Mouse (Mus musculus) left cerebral cortex, postnatal 10 days (tissue): Measurements from ENCODE around the gene Mrgprx1. TPM values are rescaled to one million over a fixed set of nuclear protein-coding genes. Genes with fewer than 3 reads are reported as not detected.

Experiments
- DNase-seq, 2 experiments: peaks; one replicate each; pipeline ENCODE4 v3.0.0; 2021 to 2022; ENCODE audit warnings: low spot score in 2 of 2, mixed read lengths in 1 of 2; ENCODE audit errors: extremely low spot score in 1 of 2
- intact Hi-C: fragments of 180-260 bp; cut with DNase I; formaldehyde crosslinking; loops from one replicate; pipeline ENCODE4 v1.15.1; 2025
- total RNA-seq, 2 experiments: library from RNA; stranded (reverse); gene quantifications; 2 replicates each; pipeline ENCODE4 v1.2.3; 2021

Mrgprx1 gene
- total RNA-seq = not detected

DNA sequence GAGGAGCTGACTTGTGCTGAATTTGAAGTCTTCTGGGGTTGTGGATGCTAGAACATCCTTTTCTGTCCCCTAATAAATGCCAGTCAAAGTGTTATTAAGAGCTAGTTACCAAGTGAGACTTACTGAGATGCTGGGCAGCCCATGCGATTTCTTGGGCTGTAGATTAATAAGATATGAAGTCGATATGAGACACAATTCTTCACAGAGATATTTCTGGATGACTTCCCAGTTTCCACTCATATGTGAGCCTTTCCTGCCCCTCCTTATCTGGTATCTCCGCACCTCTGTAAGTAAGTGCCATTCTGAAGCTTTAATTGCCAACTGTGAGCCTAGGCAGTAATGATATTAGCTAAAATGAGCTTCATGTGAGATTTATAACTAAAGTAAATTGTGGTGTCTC is at the start of gene Mrgprx1:
Gene Mrgprx1, minus strand, starts transcription at position 101 of the 400 bp plus-strand sequence.
- intact Hi-C loops = no loop called here
- no peak for DNase-seq

DNA sequence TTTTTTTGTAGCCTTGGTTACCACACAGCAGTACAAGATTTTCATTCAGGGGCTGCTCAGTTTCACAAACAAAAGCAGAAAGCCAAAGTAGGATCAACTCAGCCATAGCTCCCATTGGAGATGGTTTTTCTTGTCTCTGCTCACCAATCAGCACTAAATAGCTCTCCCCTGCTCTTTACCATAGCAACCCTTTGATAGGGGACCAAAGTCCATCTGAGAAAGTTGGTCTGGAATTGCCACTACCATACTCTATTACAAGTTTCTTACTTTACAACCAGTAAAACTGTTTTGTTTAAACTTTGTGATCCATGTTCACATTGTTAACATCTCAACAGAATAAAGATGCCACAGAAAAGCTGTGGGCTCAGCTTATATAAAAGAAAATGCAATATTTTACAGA is 48.1 kb upstream of the Mrgprx1 start:
- intact Hi-C loops = no loop called here
- no peak for DNase-seq

DNA sequence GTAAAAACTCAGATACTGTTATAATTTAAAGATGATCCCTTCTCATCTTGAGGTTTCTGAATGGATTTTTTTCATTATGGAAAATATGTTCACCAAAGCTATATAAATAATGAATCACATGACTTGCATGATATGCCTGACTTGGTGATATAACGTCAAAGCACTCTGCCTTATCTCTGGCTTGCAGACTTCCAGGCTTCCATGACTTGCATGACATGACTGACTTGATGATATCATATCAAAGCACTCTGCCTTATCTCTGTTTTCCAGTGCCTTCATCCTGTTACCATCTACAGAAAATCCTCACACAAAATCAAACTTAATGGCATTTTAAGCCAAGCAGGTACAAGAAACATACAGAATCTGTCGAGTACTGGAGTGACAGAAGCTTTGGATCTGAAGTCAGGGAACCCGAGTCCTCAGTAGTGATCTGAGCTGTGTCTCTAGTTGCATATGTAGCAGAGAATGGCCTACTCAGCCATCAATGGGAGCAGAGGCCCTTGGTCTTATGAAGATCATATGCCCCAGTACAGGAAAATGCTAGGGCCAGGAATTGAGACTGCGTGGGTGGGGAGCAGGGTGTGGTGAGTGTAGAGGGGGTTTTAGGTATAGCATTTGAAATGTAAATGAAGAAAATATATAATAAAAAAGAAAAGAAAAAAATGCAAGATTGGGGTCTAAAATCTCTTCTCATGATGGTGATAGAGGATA is 19.2 kb upstream of the Mrgprx1 start:
- intact Hi-C loops = no loop called here
- no peak for DNase-seq

DNA sequence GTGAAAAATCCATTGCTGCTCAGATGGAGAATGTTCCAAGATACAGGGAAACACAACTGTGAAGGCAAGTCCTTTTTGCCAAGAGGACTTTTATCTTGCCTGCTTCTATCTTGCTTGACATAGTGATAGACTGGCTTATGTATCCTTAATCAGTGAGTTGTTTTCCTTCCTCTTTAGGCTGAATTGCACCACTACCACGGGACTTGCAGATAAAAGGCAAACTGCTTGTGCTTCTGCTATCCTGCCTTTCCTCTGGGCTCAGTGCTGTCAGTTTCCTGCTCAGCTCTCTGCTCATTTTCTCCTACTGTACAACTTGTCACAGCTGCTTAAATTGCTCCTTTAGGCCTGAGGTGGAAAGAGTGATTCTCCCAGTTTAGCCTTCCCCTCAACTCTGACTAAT is 16.6 kb upstream of the Mrgprx1 start:
- intact Hi-C loops = no loop called here
- no peak for DNase-seq

DNA sequence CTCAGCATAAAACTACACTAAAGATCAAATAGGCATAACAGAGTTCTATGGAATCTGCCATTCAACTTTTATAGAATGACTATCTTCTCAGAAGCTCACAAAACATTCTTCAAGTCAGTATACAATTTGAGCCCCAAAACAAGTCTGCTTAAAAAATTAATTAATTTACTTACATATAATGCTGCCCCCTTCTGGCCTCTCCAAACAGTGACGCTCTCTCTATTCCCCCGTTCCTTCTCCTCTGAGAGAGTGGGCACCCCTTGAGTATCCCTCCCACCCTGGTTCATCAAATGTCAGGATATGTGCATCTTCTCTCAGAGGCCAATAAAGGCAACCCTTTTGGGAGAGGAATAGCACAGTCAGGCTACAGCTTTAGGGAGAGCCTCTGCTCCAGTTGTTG is 9.5 kb downstream of the Mrgprx1 start:
- DNase-seq = no peak
- intact Hi-C loops = no loop called here

DNA sequence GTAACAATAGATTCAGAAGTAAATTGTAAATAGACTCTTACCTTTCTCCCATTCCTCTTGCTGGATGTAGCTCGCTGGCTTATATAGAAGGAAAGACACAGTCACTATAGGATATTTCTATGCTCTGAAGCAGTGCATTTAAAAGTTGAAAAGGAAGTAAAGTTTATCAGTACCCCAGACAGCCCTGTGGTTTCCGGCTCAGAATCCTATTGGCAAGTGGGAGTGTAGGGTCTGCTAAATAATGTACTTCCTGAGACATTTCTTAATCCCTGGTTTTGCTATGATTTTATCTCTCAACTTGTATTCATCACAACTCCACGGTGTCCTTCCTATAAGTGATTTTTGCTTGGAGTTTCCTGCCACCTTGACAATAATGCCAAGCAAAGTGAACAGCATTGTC is 31.7 kb downstream of the Mrgprx1 start:
- DNase-seq = no peak
- intact Hi-C loops = no loop called here

DNA sequence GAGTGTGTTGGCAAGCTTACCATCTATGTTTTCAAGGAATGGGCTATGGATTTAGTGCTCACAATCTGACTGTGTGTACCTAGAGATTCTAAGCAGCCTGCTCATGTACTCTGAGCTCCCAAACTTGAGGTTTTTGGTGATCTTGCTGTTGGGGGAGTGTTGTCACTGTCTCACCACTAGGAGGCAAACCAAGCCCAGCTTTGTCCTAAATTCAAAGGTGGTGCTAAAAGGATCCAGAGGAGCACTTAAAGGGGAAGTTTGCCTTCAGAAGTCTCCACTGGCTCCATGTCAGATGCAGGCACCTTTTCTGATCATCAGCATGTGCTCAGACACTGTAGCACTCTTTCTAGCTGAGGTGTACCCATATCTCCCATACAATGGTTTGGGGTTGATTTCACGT is 40.6 kb downstream of the Mrgprx1 start:
- intact Hi-C loops = no loop called here
- DNase-seq = no peak

DNA sequence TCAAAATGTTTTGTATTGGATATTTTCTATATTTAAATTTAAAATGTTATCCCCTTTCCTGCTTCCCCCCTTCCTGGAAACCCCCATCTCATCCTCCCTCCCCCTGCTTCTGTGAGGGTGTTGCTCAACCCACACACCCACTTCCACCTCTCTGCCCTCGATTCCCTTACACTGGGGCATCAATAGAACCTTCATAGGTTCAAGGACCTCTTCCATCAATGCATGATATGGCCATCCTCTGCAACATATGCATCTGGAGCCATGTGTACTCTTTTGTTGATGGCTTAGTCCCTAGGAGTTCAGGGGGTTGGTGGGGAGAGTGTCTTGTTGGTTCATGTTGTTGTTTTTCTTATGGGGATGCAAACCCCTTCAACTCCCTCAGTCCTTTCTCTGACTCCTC is 45.4 kb downstream of the Mrgprx1 start, which contains the start of gene Mrgpra4:
Gene Mrgpra4, minus strand, starts transcription at position 101 of the 400 bp plus-strand sequence.
- intact Hi-C loops = no loop called here

More for the DNA sequence above, 45.4 kb downstream of the Mrgprx1 start, which contains the start of gene Mrgpra4:
- no peak for DNase-seq

Other genes starting within 250 kb of the Mrgprx1 start
- not detected for gene Mrgpra4, start 45.5 kb downstream of the Mrgprx1 start, total RNA-seq
- gene Mrgprb5, start 141.4 kb upstream of the Mrgprx1 start, total RNA-seq = not detected
- gene Mrgprb4, start 171.7 kb upstream of the Mrgprx1 start, total RNA-seq = not detected